Mouse (Mus musculus): Measurements from ENCODE around the gene Mlxip.

Mlxip gene

DNA sequence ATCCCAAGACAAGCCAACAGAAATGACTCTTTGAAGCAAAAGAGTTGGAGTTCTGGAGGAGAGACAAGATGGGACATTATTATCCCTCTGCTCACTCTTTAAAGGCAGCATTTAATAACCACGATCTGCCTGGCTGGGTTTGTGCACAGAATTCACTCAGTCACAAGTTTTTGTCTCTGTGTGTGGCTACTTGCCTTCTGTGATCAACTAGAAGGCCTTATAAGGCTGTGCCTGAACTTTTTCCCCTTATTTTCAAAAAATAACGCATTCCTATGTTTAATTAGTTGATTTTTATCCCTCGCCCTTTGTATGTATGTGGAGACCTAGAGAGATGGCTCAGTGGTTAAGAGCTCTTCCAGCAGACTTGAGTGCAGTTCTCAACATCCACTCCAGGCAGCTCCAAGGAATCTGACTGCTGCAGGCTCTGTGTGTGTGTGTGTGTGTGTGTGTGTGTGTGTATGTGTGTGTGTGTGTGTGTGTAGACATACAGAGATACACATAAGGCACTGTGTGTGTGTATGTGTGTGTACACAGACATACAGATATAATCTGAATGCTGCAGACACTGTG, 37.8 kb downstream of the Mlxip start:
- DNase-seq (ENCODE audit: low read depth): no peak

DNA sequence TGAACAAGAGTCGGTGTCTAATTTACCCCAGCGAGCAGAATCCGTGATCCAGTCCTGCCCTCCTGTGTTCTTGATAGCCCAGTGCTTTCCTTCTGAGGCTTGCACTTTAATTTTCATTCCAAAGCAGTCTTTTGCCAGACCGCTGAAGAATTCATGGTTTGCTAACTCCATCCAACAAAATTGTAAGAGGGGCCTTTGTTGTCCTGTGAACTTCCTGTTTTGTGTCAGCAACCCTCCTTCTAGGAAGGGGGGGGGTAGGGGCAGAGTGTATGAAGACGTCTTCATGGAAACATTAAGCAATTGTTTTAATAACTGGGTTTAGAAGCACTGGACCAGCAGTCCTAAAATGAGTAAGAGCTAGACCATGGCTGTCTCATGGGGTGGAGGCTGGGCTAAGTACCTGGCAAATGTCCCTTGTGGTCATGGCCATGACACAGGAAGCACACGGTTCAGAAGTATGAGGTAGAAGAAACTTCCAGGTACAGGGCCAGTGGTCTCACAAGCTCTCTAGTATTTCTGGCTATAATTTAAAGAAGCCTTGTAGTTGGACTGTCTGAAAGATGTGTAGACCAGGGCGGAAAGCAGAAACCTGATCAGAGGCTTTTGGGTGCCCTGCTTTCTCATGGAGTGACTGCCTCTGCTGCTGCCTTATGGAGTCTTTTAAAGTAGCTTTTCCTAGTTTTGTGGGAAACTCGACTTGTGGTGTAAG, 41.6 kb downstream of the Mlxip start:
- peak; percentile 70 for DNase-seq (ENCODE audit: low read depth)

DNA sequence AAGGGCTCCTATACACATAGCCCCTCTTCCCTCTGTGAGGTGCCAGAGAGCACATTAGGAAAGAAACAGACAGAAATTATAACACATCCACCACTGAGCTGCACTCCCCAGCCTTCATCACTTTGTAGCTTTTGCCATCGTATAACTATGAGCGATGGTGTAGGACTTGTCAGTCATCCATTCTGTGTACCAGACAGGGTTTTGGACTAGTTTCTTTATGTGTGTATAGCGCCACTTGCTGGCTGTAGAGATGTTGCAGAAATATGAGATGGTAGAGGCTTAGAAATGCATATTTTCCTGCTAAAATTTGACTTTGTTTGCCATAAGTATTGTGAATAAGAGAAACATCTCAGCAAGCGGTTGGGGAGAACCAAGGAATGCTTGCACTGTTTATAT, 42.2 kb downstream of the Mlxip start:
- DNase-seq (ENCODE audit: low read depth): peak; percentile 82

DNA sequence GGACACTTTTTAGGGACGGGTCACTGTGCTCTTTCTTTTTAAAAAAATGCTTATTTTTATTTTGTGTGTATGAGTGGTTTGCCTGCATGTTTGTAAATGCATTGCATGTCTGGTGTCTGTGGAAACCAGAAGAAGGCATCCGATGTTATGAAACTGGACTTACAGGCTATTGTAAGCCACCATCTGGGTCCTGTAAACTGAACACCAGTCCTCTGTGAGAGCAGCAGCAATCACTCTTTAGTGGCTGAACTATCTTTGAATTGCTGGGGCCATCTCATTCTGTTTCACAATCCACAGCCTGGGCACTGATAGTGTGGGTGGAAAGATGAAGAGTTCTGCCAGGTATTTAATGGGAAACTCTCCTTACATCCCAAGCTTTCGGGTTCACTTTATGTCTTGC, 43.8 kb downstream of the Mlxip start:
- no peak for DNase-seq (ENCODE audit: low read depth)

DNA sequence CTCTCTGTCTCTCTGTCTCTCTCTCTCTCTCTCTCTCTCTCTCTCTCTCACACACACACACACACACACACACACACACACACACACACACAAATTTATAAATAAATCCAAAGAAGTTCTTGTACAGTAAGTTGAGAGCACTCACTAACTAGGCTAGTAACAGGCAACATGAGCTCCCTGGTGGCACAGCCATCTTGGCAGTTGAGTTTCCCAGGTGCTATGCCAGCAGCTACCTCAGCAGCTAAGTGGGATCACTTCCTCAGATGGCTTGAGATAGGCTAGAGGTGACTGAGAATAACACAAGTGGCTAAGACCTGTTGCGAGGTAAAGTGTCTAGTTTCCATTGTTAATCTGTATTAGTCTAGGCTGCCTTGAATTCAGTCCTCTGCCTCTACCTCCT, 44.7 kb downstream of the Mlxip start:
- no peak for DNase-seq (ENCODE audit: low read depth)

DNA sequence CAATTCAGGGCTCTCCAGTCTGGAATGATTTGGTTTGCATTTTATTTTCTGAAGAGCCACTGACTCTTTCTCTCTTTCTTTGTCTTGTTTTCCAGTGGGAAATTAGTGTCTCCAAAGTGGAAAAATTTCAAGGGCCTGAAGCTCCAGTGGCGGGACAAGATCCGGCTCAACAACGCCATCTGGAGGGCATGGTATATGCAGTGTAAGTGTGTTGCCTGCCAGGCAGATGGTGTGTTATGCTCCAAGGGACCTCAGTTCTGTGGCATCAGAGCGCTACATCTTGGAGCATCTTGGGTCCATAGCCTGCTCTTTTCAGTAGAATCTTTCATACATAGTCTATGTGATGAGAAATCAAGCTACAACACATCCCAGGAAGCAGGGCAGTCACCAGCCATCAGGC, 45.3 kb downstream of the Mlxip start:
- DNase-seq (ENCODE audit: low read depth): no peak

DNA sequence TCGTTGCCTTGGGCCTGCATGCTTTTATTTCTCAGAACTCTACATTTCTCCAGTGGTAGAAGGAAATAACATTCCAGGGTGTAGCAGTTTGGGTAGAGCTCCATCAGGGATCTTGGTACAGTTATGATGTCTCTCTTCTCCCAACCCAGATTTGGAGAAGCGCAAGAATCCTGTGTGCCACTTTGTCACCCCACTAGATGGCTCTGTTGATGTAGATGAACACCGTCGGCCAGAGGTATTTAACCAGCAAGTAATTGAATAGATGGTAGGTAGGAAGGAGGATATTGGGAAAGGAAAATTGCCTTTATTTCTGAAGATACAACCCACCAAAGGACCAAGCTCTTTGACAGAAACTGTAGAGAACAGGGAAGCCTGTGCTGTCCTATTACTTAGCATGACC, 46.1 kb downstream of the Mlxip start:
- DNase-seq (ENCODE audit: low read depth): no peak

DNA sequence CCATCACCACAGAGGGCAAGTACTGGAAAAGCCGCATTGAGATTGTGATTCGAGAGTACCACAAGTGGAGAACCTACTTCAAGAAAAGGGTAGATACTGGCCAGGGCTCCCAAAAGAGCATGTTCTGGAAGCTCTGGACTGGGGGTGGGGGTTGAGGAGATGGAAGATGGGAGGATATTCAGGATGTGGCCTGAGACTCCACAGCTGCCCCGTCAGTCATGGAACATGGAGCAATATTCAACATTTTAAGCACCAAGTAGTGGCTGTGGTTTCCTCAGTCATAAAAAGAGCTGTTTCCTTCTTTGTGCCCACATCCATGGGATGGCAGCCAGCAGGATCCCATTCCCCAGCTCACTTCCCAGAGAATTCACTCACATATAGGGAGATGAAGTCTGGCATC, 47.7 kb downstream of the Mlxip start:
- DNase-seq (ENCODE audit: low read depth): no peak

DNA sequence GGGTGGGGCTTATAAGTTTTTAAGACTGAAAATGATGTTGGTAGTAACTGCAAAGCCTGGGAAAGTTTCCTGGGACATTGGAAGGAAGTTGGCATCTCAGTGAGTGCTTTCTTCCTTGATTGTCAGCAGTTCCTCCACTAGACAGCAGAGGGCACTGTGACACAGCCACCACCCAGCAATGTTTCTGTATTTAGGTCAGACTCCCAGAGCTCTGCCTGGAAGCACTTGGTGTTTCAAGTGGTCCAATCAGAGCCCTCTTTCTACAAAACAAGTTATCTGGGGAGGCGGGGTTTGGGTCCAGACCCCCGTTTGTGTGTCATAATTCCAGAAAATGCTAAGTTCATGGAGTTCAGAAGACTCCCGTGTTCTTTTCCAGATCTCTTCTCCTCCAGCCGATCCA, 49.5 kb downstream of the Mlxip start:
- DNase-seq (ENCODE audit: low read depth): peak; percentile 88

DNA sequence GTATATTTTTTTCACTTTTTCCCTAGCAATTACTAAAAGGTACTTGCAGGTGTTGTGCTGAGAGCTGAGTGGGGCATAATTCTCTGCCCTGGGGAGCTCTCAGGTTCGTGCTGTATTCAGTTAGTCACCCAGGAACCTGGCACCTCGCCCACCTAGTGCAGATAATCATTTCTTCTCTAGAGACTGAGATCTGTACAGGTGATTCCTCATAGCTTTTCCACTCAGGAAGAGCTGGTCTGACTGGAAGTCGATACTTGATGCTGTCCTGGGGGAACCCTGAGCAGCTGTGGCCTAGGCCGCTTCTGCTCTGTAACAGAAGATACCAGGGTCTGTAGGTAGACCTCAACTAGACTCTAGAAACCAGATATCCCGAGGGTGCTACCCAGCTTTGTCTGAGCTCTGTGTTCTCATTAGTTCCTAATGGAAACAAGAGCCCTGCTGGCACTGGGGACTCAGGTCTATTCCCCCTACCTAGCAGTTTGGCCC, 50.3 kb downstream of the Mlxip start:
- no peak for DNase-seq (ENCODE audit: low read depth)

DNA sequence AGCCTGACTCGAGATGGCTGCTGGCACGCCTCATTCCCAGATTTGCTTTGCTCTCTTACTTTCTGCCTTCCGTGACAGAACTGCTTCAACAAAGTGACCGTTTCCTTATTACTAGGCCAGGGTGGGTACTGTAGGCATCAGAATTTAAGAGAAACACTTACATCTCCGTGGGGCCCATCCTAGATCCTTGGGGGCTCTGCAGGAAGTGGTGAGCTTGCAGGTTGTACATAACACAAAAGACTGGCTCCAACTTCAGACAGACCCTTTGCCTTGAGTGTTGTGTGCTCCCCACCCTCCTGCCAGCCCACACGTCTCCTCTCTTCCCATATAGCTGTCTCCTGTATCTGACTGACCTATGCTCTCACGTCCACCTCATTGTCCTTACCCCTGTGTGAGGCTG, 57.3 kb downstream of the Mlxip start:
- DNase-seq (ENCODE audit: low read depth): no peak

DNA sequence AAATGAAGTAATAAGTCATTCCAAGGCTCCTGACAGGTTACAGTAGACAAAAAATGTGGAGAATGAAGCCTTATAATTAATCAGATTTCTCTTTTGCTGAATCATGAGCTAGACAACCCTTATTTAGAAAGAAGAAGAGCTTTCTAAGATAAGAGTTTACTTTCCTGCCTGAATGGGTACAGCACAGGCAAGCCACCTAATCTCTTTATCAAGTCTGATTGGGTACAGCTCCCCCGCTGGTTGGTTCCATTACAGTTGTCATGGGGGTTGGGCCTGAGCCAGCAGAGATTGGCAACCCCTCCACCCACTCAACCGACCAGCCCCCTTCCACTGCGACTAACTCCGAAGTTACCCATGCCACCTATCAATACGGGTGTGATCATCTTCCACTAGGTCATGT, 66.8 kb downstream of the Mlxip start:
- no peak for DNase-seq (ENCODE audit: low read depth)

DNA sequence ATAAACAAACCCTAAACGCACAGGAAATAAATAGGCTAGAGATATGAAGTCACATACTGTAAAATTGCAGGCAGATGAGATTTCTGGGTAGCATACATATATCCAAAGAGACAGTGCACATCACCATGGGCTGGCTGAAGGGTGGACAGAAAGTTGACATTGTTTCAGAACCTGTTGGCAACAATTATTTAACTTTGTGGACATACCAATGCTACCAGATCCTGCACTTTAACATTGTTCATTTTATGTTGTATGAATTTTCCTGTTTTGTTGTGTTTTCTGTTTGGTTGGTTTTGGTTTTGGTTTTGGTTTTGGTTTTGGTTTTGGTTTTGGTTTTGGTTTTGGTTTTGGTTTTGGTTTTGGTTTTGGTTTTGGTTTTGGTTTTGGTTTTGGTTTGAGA, 70.0 kb downstream of the Mlxip start:
- DNase-seq (ENCODE audit: low read depth): no peak

DNA sequence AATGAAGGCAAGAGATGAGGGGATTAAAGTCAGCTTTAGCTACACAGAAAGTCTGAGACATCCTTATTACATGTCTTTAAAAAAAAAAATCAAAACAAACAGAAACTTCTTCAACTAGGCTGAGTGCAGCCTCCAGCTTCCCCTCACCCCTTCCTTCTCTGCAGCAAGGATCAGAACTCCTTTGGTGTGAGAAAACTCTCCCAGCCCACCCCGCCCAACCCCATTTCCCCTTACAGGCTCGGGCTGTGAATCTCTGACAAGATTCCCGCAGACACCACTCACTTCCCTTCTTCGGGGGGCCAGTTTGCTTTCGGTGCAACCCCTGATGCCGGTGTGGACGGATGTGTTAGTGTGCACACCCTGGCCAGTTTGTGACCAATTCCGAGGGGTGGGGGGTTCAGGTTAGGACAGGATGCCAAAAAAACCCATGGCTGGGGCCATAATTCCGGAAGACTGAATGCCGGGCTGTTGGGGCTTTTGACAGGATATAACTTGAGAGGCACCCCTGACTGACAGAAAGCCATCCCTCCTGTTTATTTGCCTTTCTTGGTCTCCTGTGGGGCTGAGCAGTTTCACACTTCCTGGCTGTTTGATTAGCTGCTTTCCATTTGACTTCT, 76.3 kb downstream of the Mlxip start:
- no peak for DNase-seq (ENCODE audit: low read depth)

DNA sequence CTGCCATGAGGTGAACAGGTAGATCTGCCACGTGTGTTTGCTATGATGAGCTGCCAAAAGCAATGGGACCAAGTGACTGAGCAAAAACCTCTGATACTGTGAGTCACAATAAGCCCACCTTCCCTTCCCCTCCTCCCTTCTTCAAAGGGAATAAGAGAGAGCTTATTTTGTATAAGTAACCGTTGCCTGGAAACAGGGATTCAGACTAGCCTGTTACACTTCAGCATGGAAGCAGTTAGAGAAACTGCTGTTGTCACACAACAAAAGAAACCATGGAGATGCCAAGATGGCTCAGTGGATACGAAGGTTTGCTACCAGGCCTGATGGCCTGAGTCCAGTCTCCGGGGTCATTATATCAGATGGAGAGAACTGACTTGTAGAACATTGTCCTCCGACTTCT, 79.2 kb downstream of the Mlxip start:
- DNase-seq (ENCODE audit: low read depth): no peak

DNA sequence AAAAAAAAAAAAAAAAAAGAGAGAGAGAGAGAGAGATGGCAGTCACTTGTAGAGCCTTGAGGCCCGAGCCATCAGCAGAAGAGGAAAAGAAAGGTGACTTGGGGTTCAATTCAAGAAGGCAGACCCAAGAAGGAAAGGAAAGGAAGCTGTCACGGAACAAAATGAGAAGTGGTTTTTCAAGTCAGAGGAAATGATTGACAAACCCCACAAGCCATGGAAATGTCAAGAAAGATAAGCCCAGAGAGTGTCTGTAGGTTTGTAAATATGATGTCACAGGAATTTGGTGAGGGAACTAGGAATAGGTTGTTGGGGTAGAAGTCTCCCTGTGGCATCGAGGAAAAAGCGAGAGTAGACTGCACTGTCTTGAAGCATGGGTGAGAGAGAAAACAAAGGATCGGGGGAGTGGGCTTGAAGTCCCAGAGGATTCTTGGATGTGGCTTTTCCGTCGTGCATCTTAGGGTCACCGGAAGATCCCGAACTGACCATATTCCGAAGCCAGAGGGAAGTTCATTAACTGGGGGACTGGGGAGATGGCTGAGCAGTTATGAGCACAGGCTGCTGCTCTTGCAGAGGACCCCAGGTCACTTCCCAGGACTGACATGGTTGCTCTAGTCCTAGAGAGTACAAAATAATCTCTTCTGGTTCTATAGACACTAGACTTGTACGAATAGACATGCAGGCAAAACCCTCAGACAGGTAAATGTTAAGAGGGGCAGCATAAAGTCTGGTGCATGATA, 93.2 kb downstream of the Mlxip start:
- DNase-seq (ENCODE audit: low read depth): no peak

DNA sequence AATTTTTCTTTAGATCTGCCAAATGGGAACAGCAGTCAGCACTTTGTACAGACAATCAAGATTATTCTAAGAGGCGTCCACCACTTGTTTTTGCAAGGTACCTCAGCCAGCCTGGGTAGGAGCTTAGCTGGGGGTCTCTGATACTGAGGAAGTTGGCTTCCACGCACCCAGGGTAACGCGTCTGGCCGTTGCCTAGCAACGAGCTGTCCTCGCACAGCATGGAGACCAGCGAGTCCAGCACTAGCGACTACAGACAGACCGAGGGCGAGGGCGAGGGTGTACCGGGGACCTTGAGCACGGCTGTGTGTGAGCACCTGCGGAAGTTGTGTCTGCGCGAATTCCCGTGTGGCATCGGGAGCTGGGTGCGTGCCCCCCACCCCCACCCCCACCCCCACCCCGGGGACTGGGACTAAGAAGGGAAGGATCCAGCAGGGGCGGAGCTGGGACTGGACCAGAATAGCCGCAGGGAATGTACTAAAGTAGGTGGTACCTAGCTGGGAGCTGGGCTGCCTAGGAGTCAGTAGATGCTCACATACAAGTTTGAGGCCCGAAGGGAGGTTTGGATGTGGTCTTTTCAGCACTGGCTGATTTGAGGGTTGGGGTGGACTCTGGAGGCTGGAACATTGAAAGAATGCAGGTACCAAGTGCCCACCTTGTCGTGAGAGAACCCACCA, 94.7 kb downstream of the Mlxip start, which contains the start of the genes Lrrc43 and Il31:
TSS of gene Lrrc43 (plus strand) at position 194 of the 674 bp plus-strand sequence.
TSS of gene Il31 (minus strand) at position 378 of the 674 bp plus-strand sequence.
- DNase-seq (ENCODE audit: low read depth): no peak

DNA sequence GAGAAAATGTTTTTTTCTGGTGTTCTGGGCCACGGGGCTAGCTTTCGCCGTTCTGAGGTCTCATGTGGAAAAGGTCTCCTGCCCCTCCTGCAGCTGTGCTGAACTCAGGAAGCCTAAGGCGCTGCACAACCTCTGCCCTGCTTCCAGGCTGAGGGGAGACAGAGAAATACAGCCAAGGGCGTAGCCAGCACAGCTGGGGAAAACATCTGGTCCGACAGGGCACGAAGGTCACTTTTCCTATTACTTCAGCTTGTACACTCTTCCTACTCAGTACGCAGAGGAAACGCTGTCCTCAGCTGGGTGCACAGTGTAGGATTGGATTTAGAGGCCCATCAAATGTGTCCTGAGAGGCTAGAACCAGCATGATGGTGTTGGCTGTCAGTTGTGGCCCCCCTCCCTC, 95.3 kb downstream of the Mlxip start:
- DNase-seq (ENCODE audit: low read depth): no peak

DNA sequence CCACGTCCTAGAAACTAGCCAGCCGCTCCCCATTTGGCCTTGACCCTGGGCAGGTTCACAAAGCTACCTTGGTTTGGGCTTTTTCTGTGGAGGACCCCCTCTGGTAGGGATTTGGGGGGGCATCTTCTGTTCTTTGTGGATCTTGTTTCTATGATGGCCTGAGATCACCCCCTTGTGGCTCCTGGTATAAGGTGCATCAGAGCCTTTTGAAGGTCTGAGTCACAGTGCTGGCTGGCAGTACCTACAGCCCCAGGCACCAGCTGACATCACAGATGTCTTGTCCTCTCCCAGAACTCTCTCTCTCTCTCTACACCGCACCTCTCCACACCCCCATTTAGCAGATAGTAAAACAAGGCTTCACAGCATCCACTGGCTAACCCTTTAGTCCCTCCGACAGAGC, 105.1 kb downstream of the Mlxip start:
- peak; percentile 71 for DNase-seq (ENCODE audit: low read depth)

DNA sequence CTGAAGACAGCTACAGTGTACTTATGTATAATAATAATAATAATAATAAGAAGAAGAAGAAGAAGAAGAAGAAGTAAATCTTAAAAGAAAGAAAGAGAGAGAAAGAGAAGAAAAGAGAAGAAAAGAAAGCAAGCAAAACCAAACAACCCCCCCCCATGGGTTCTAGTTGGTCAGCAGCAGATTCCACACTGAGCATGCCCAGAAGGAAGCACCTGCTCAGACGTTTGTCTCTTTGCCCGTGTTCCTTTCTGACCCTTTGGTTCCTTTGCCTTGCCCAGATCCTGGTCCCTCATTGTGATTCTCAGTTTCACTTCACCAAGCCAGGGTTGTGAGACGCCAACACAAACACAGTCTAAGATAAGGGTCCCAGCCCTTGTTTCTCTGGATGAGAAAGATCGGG, 107.4 kb downstream of the Mlxip start:
- no peak for DNase-seq (ENCODE audit: low read depth)
